Mouse (Mus musculus) mouse embryonic stem cell (cell line): ENCODE data around the gene Il1rl2.

Experiments
- in situ Hi-C, 2 experiments: fragments of 300-500 bp; cut with MboI; formaldehyde crosslinking; loops; 1 replicate in 1 of 2; 3 replicates in 1 of 2; pipeline ENCODE4 v1.14.3; 2019 to 2020; ENCODE audit warnings: low sequenced_read_pairs in 2 of 2, low pct_unique_long_range_greater_than_20kb in 1 of 2, mixed read lengths in 1 of 2; ENCODE audit not compliant: unreplicated experiment in 1 of 2

Gene Il1rl2

GRCm38 (mm10) chr1:40360969-40361368, 36.6 kb downstream of the Il1rl2 start:
- in situ Hi-C loops = no loop called here

- in situ Hi-C loops = no loop called here
Observed at GRCm38 (mm10) chr1:40361596-40361995, 37.2 kb downstream of the Il1rl2 start.

GRCm38 (mm10) chr1:40362784-40363183, 38.4 kb downstream of the Il1rl2 start:
- in situ Hi-C loops = no loop called here

- in situ Hi-C loops = loop anchor here in 1 of 2 experiments (10.0 kb wide), 1 partner anchor 258 kb away; no protein-coding TSS in a partner anchor
Observed at GRCm38 (mm10) chr1:40372951-40373350, 48.5 kb downstream of the Il1rl2 start.

GRCm38 (mm10) chr1:40375148-40375547, 50.7 kb downstream of the Il1rl2 start:
- in situ Hi-C loops = loop anchor here in 1 of 2 experiments (10.0 kb wide), 1 partner anchor 260 kb away; no protein-coding TSS in a partner anchor

- in situ Hi-C loops = loop anchor here in 1 of 2 experiments (10.0 kb wide), 1 partner anchor 262 kb away; no protein-coding TSS in a partner anchor
Observed at GRCm38 (mm10) chr1:40376745-40377144, 52.3 kb downstream of the Il1rl2 start.

GRCm38 (mm10) chr1:40378794-40379193, 54.4 kb downstream of the Il1rl2 start:
- in situ Hi-C loops = loop anchor here in 1 of 2 experiments (10.0 kb wide), 1 partner anchor 264 kb away; no protein-coding TSS in a partner anchor

GRCm38 (mm10) chr1:40380111-40380510, 55.7 kb downstream of the Il1rl2 start:
- in situ Hi-C loops = loop anchor here in 1 of 2 experiments (10.0 kb wide), 1 partner anchor 255 kb away; no protein-coding TSS in a partner anchor

- in situ Hi-C loops = loop anchor here in 1 of 2 experiments (10.0 kb wide), 1 partner anchor 256 kb away; no protein-coding TSS in a partner anchor
Observed at GRCm38 (mm10) chr1:40380990-40381389, 56.6 kb downstream of the Il1rl2 start.

- in situ Hi-C loops = loop anchor here in 1 of 2 experiments (10.0 kb wide), 1 partner anchor 258 kb away; no protein-coding TSS in a partner anchor
Observed at GRCm38 (mm10) chr1:40382841-40383240, 58.4 kb downstream of the Il1rl2 start.

GRCm38 (mm10) chr1:40384931-40385545, 60.6 kb downstream of the Il1rl2 start:
- in situ Hi-C loops = loop anchor here in 1 of 2 experiments (10.0 kb wide), 1 partner anchor 260 kb away; no protein-coding TSS in a partner anchor

- in situ Hi-C loops = loop anchor here in 1 of 2 experiments (10.0 kb wide), 1 partner anchor 153 kb away; no protein-coding TSS in a partner anchor
Observed at GRCm38 (mm10) chr1:40391374-40391773, 67.0 kb downstream of the Il1rl2 start.

GRCm38 (mm10) chr1:40392535-40392934, 68.1 kb downstream of the Il1rl2 start:
- in situ Hi-C loops = loop anchor here in 1 of 2 experiments (10.0 kb wide), 1 partner anchor 152 kb away; no protein-coding TSS in a partner anchor

- in situ Hi-C loops = loop anchor here in 1 of 2 experiments (10.0 kb wide), 1 partner anchor 152 kb away; no protein-coding TSS in a partner anchor
Observed at GRCm38 (mm10) chr1:40393214-40393613, 68.8 kb downstream of the Il1rl2 start.

GRCm38 (mm10) chr1:40399639-40400038, 75.2 kb downstream of the Il1rl2 start:
- in situ Hi-C loops = loop anchor here in 1 of 2 experiments (10.0 kb wide), 1 partner anchor 145 kb away; no protein-coding TSS in a partner anchor

GRCm38 (mm10) chr1:40404682-40405081, 80.3 kb downstream of the Il1rl2 start:
- in situ Hi-C loops = no loop called here

- in situ Hi-C loops = no loop called here
Observed at GRCm38 (mm10) chr1:40409882-40410281, 85.5 kb downstream of the Il1rl2 start.

GRCm38 (mm10) chr1:40413039-40413438, 88.6 kb downstream of the Il1rl2 start:
- in situ Hi-C loops = no loop called here

GRCm38 (mm10) chr1:40414276-40414675, 89.9 kb downstream of the Il1rl2 start:
- in situ Hi-C loops = no loop called here
